Mouse (Mus musculus): ENCODE data around the gene Cd9. TPM values are rescaled to one million over a fixed set of nuclear protein-coding genes. Genes with fewer than 3 reads are reported as not detected.
A peak's percentile ranks its signal among the peaks of the same experiment; 100 is the strongest.

The Cd9 gene
- total and polyA plus RNA-seq, 3 experiments, result 51.6 to 97.7 (median 67.2) TPM

GRCm38 (mm10) chr6:125475184-125475583 lies 19.4 kb downstream of the Cd9 start:
- Histone ChIP-seq H3K4me1 (ENCODE audit: control insufficient read depth, insufficient read depth, low read length) (peaks cover 52% of the 10 kb centered on the region), H3K27ac (peak overlapping the region; percentile 23; the same call in 1 of the 2 replicates), H3K9ac (ENCODE audit: low read depth, low read length) (no peak overlapping the region), H3K79me2 (replicated peaks; ENCODE audit: control insufficient read depth, insufficient read depth, low read length) (no peaks in the 10 kb centered on the region; the same call in 1 of the 2 replicates), H3K27me3 (ENCODE audit: control insufficient read depth, insufficient read depth, low read length) (no peaks in the 10 kb centered on the region), H3K36me3 (ENCODE audit: control insufficient read depth, insufficient read depth, low read length) (no peaks in the 10 kb centered on the region), H3K4me3 (no peak overlapping the region)
- WGBS, result 41% methylated on average over 1 of the region's 1 CpGs
- intact Hi-C loops (cut with DNase I), result no loop called here
- no peak for DNase-seq
- TF ChIP-seq CTCF (IDR thresholded peaks at IDR 0.05) (no peak), POLR2A (IDR thresholded peaks at IDR 0.05; ENCODE audit: insufficient read depth, low read depth, low read length) (no peak)

GRCm38 (mm10) chr6:125473939-125474338 lies 20.7 kb downstream of the Cd9 start:
- no peak for TF ChIP-seq POLR2A (IDR thresholded peaks at IDR 0.05; ENCODE audit: insufficient read depth, low read depth, low read length)
- no peak for TF ChIP-seq EP300 (IDR thresholded peaks at IDR 0.05; ENCODE audit: insufficient read depth, low read depth, low read length)
- no peak for TF ChIP-seq CTCF (IDR thresholded peaks at IDR 0.05)
- WGBS, result 38% methylated on average over 5 of the region's 5 CpGs
- Histone ChIP-seq H3K4me1 (ENCODE audit: control insufficient read depth, insufficient read depth, low read length) (peaks cover 50% of the 10 kb centered on the region), H3K4me3 (no peak overlapping the region), H3K79me2 (replicated peaks; ENCODE audit: control insufficient read depth, insufficient read depth, low read length) (no peaks in the 10 kb centered on the region; the same call in 1 of the 2 replicates), H3K9ac (ENCODE audit: low read depth, low read length) (no peak overlapping the region), H3K36me3 (ENCODE audit: control insufficient read depth, insufficient read depth, low read length) (no peaks in the 10 kb centered on the region), H3K27me3 (ENCODE audit: control insufficient read depth, insufficient read depth, low read length) (no peaks in the 10 kb centered on the region), H3K27ac (peak overlapping the region; percentile 5; the same call in 1 of the 2 replicates)
- no peak for DNase-seq
- intact Hi-C loops (cut with DNase I), result no loop called here

- Histone ChIP-seq H3K27me3 (ENCODE audit: control insufficient read depth, insufficient read depth, low read length) (no peaks in the 10 kb centered on the region), H3K9ac (ENCODE audit: low read depth, low read length) (no peak overlapping the region), H3K36me3 (ENCODE audit: control insufficient read depth, insufficient read depth, low read length) (no peaks in the 10 kb centered on the region), H3K27ac (no peak overlapping the region), H3K4me3 (no peak overlapping the region), H3K79me2 (replicated peaks; ENCODE audit: control insufficient read depth, insufficient read depth, low read length) (no peaks in the 10 kb centered on the region; the same call in 1 of the 2 replicates), H3K4me1 (ENCODE audit: control insufficient read depth, insufficient read depth, low read length) (peaks cover 50% of the 10 kb centered on the region)
- TF ChIP-seq CTCF (IDR thresholded peaks at IDR 0.05) (no peak), EP300 (IDR thresholded peaks at IDR 0.05; ENCODE audit: insufficient read depth, low read depth, low read length) (no peak), POLR2A (IDR thresholded peaks at IDR 0.05; ENCODE audit: insufficient read depth, low read depth, low read length) (no peak)
- WGBS, result 68% methylated on average over 9 of the region's 9 CpGs
- no peak for DNase-seq
- intact Hi-C loops (cut with DNase I), result no loop called here
Measured at GRCm38 (mm10) chr6:125473321-125473721, 21.3 kb downstream of the Cd9 start.

GRCm38 (mm10) chr6:125471921-125472320 lies 22.7 kb downstream of the Cd9 start:
- peaks cover 37% of the 10 kb centered on the region for H3K4me1 ChIP-seq (ENCODE audit: control insufficient read depth, insufficient read depth, low read length)
- no peaks in the 10 kb centered on the region; the same call in 1 of the 2 replicates for H3K79me2 ChIP-seq (replicated peaks; ENCODE audit: control insufficient read depth, insufficient read depth, low read length)
- no peak overlapping the region for H3K4me3 ChIP-seq
- no peak for TF ChIP-seq CTCF (IDR thresholded peaks at IDR 0.05)
- WGBS, result 39% methylated on average over 4 of the region's 4 CpGs
- H3K27me3 ChIP-seq (ENCODE audit: control insufficient read depth, insufficient read depth, low read length), result no peaks in the 10 kb centered on the region
- no peaks in the 10 kb centered on the region for H3K36me3 ChIP-seq (ENCODE audit: control insufficient read depth, insufficient read depth, low read length)
- no peak for DNase-seq
- intact Hi-C loops (cut with DNase I), result no loop called here
- no peak overlapping the region for H3K9ac ChIP-seq (ENCODE audit: low read depth, low read length)
- peak overlapping the region; percentile 1 for H3K27ac ChIP-seq

GRCm38 (mm10) chr6:125471326-125471725 lies 23.3 kb downstream of the Cd9 start:
- no peak for DNase-seq
- Histone ChIP-seq H3K27ac (peak overlapping the region; percentile 1; the same call in 1 of the 2 replicates), H3K36me3 (ENCODE audit: control insufficient read depth, insufficient read depth, low read length) (no peaks in the 10 kb centered on the region), H3K4me3 (no peak overlapping the region), H3K9ac (ENCODE audit: low read depth, low read length) (no peak overlapping the region), H3K79me2 (replicated peaks; ENCODE audit: control insufficient read depth, insufficient read depth, low read length) (no peaks in the 10 kb centered on the region), H3K27me3 (ENCODE audit: control insufficient read depth, insufficient read depth, low read length) (no peaks in the 10 kb centered on the region), H3K4me1 (ENCODE audit: control insufficient read depth, insufficient read depth, low read length) (peaks cover 32% of the 10 kb centered on the region)
- 36% methylated on average over 7 of the region's 7 CpGs for WGBS
- TF ChIP-seq EP300 (IDR thresholded peaks at IDR 0.05; ENCODE audit: insufficient read depth, low read depth, low read length) (no peak), CTCF (IDR thresholded peaks at IDR 0.05) (no peak), POLR2A (IDR thresholded peaks at IDR 0.05; ENCODE audit: insufficient read depth, low read depth, low read length) (no peak)
- intact Hi-C loops (cut with DNase I), result no loop called here

- peaks cover 31% of the 10 kb centered on the region for H3K4me1 ChIP-seq (ENCODE audit: control insufficient read depth, insufficient read depth, low read length)
- no peak overlapping the region for H3K27ac ChIP-seq
- TF ChIP-seq EP300 (IDR thresholded peaks at IDR 0.05; ENCODE audit: insufficient read depth, low read depth, low read length) (no peak), POLR2A (IDR thresholded peaks at IDR 0.05; ENCODE audit: insufficient read depth, low read depth, low read length) (no peak), CTCF (IDR thresholded peaks at IDR 0.05) (no peak)
- intact Hi-C loops (cut with DNase I), result no loop called here
- H3K4me3 ChIP-seq, result no peak overlapping the region
- H3K9ac ChIP-seq (ENCODE audit: low read depth, low read length), result no peak overlapping the region
- 83% methylated on average over 5 of the region's 5 CpGs for WGBS
- H3K27me3 ChIP-seq (ENCODE audit: control insufficient read depth, insufficient read depth, low read length), result no peaks in the 10 kb centered on the region
- no peaks in the 10 kb centered on the region for H3K36me3 ChIP-seq (ENCODE audit: control insufficient read depth, insufficient read depth, low read length)
- no peaks in the 10 kb centered on the region for H3K79me2 ChIP-seq (replicated peaks; ENCODE audit: control insufficient read depth, insufficient read depth, low read length)
- DNase-seq, result no peak
Measured at GRCm38 (mm10) chr6:125470616-125471015, 24.0 kb downstream of the Cd9 start.
